Mouse (Mus musculus): ENCODE data around the gene Pltp.

DNA sequence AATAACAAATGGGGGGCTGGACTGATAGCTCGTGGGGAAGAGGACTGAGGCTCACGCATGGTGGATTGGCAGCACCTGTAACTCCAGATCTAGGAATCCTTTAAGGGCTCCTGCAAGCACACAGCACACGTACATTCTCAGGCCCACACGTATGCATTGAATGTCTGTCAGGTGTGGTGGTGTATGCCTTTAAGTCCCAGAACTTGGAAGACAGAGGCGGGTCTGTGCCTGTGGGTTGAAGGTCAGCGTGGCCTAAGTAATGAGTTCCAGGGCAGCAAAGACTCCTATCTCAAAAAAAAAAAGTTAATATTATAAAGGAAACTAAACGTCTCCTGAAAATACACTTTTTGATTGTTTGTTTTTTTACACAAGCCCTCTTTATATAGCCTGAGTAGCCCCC is 50.9 kb downstream of the Pltp start:
- TF ChIP-seq HCFC1 (IDR thresholded peaks at IDR 0.05; ENCODE audit: low read depth, low read length) (no peak), CTCF (IDR thresholded peaks at IDR 0.05 in 2 of 3, conservative IDR thresholded peaks at IDR 0.05 in 1 of 3; ENCODE audit: control insufficient read depth in 1 of 3, insufficient read depth in 1 of 3, low read depth in 2 of 3, low read length in 3 of 3, poor library complexity in 1 of 3, severe bottlenecking in 1 of 3) (no peak), MXI1 (IDR thresholded peaks at IDR 0.05; ENCODE audit: low read depth, low read length) (no peak), EP300 (IDR thresholded peaks at IDR 0.05; ENCODE audit: low read depth in 1 of 2, low read length in 2 of 2) (no peak)
